Mouse (Mus musculus): ENCODE data around the gene Dop1b. TPM values are rescaled to one million over a fixed set of nuclear protein-coding genes. Genes with fewer than 3 reads are reported as not detected.

Dop1b gene
- polyA plus RNA-seq, 1 experiment = 47.2 TPM

DNA sequence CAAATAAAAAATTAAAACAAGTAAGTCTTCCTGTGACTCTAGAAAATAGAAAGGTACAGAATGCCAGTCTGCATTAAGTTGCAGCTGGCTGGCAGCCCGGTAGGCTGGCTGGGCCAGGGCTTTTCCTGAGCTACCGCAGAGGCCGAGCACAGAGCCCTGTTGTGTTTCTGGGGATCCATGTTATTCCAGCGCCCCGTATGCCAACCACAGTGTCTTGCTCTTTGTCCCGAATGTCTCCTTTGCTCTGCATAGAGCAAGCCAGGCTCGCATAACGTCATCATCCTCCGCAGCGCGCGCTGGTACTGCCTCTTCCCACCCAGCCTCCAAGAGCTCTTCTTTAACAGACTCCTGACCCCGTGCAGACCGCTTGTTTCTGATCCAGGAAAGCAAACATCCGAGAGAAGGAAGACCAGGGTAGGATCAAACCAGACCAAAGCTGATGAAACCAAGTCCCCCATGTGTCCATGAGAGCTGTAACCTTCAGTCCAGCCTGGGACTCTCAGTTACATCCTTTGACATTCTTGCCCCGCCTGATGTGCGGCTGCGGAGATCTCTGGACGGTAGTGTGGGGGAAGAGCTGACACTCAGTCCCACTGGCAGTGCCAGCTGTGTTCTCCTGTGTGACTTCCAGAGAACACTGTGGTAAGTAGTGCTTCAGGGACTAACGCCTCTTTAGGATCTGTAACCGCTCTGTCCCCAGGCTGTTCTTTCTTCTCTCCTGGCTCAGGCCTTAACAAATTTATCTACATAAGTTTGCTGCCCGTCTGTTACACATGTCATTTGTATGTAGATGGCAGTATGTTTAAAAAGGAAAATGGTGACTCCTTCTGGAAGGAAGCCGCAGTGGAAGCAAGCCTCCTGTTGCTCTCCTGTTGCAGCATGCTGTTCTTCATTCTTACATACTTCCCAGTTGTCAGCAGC is 18.4 kb downstream of the Dop1b start:
- Histone ChIP-seq H3K4me3 (ENCODE audit: insufficient read depth, low read length) (no peak overlapping the region), H3K27ac (ENCODE audit: insufficient read depth, low read depth, low read length) (no peak overlapping the region), H3K4me1 (ENCODE audit: control insufficient read depth, insufficient read depth, low read length) (peaks cover 8% of the 10 kb centered on the region)
- TF ChIP-seq POLR2A (IDR thresholded peaks at IDR 0.05; ENCODE audit: borderline replicate concordance, low read depth, low read length) = no peak
- TF ChIP-seq CTCF (IDR thresholded peaks at IDR 0.05; ENCODE audit: low read depth, low read length) = no peak

DNA sequence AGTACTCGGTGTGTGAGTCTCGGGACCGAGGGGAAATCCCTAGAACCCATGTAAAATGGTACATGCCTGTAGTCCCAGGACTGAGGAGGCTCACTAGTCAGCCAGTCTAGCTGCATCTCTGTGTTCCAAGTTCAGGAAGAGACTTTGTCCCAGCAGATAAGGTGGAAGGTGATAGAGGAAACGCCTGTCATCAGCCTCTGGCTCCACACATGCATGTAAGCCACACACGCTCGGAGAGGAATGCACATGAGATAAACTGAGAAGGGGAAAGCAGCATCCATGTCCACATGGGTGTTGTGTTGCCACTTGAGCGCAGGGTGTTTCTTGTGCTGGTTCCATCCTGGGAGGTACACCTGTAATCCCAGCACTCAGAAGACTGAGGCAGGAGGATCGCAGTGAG is 19.6 kb downstream of the Dop1b start:
- Histone ChIP-seq H3K4me1 (ENCODE audit: control insufficient read depth, insufficient read depth, low read length) (peaks cover 8% of the 10 kb centered on the region), H3K4me3 (ENCODE audit: insufficient read depth, low read length) (no peak overlapping the region), H3K27ac (ENCODE audit: insufficient read depth, low read depth, low read length) (no peak overlapping the region)
- TF ChIP-seq POLR2A (IDR thresholded peaks at IDR 0.05; ENCODE audit: borderline replicate concordance, low read depth, low read length) (no peak), CTCF (IDR thresholded peaks at IDR 0.05; ENCODE audit: low read depth, low read length) (no peak)

DNA sequence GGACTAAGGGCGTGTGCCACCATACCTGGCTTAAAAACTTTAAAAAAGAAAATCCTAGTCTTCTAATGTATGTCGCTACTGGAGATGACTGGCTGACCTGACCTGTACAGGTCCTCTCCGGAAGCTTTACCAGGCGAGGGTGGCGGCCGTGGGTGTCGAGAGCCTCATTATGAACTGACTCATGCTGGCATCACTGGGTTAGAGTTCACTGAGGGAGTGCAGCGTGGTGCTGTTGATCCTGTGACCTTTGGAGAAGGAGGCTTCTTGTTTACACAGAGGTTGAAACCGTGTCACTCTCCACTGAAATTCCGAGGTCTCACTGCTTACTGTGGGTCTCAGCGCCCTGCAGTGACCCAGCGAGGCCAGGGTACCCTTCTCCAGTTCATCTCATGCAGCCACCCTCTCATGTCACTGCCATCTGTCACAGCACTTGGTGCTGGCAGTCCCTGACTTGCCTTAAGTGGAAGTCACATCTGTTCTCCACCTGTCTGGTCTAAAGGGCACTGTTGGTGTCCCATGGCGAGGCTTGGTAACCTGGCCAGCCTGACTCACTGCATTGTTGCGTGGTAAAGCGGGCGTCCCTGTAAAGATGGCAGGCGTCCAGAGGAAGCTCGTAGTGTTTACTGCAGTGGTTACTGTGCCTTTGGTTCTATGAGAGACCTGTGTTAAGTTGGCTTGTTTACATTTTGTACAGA is 21.3 kb downstream of the Dop1b start:
- no peak for TF ChIP-seq CTCF (IDR thresholded peaks at IDR 0.05; ENCODE audit: low read depth, low read length)
- TF ChIP-seq POLR2A (IDR thresholded peaks at IDR 0.05; ENCODE audit: borderline replicate concordance, low read depth, low read length) = no peak
- H3K4me3 ChIP-seq (ENCODE audit: insufficient read depth, low read length) = no peak overlapping the region
- no peak overlapping the region for H3K27ac ChIP-seq (ENCODE audit: insufficient read depth, low read depth, low read length)
- peaks cover 8% of the 10 kb centered on the region for H3K4me1 ChIP-seq (ENCODE audit: control insufficient read depth, insufficient read depth, low read length)

DNA sequence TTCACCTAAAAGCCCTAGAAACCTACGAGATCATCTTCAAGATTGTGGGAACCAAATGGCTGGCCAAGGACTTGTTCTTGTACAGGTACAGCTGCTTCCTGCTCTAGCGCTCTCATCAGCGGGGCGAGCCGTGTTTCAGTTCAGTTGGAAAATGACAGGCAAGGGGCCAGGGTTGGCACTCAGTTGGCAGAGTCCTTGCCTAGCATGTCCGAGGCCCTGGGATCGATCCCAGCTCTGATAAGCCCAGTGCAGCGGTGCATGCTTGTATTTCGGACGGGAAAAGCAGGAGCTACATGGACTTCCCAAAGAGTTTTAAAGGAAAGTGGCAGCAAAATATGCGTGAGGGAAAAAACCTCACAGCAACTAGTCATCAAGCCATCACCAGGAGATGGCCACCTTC is 27.5 kb downstream of the Dop1b start:
- Histone ChIP-seq H3K4me3 (ENCODE audit: insufficient read depth, low read length) (no peak overlapping the region), H3K27ac (ENCODE audit: insufficient read depth, low read depth, low read length) (no peak overlapping the region), H3K4me1 (ENCODE audit: control insufficient read depth, insufficient read depth, low read length) (peaks cover 10% of the 10 kb centered on the region)
- TF ChIP-seq CTCF (IDR thresholded peaks at IDR 0.05; ENCODE audit: low read depth, low read length) = no peak
- TF ChIP-seq POLR2A (IDR thresholded peaks at IDR 0.05; ENCODE audit: borderline replicate concordance, low read depth, low read length) = no peak

DNA sequence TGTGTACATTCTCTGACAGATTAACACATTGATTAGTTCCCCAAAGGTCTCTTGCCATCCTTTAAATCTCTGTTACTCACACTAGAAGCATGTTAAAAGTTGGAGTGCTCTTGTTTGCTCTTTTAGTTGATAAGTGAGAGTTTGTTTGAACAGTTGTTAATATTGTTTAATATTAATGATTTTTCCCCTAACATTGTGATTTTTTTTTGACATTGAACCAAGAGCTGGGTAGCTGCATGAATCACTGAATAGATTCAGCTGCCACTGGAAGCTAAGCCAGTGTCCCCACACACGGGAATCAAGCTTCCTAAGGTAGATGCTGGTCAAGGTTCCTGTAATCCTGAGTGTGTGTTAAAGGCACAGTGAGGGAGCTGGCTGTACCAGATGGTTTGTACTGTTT is 31.2 kb downstream of the Dop1b start:
- Histone ChIP-seq H3K4me1 (ENCODE audit: control insufficient read depth, insufficient read depth, low read length) (peaks cover 10% of the 10 kb centered on the region), H3K27ac (ENCODE audit: insufficient read depth, low read depth, low read length) (no peak overlapping the region), H3K4me3 (ENCODE audit: insufficient read depth, low read length) (no peak overlapping the region)
- TF ChIP-seq POLR2A (IDR thresholded peaks at IDR 0.05; ENCODE audit: borderline replicate concordance, low read depth, low read length) = no peak

DNA sequence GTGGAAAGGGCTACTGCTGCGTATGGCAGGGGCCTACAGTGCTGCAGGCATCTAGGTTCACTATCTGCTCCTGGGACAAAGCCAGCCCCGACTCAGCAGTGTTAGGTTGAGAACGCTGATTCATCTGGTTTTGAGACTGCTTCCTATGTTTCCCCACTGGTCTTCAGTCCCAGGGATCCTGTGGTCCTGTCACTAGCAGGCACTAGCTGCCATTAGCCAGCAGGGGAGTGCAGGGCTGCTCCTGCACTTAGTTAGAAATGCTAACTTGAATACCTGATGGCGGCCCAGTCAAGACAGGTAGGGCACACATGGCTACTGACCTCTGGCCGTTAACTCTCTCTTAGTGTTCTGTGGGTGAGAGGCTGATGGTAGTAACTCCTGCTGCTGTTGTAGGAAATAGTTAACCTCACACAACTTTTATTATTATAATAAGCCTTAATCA is 32.4 kb downstream of the Dop1b start:
- no peak overlapping the region for H3K4me3 ChIP-seq (ENCODE audit: insufficient read depth, low read length)
- H3K4me1 ChIP-seq (ENCODE audit: control insufficient read depth, insufficient read depth, low read length) = peaks cover 10% of the 10 kb centered on the region
- no peak for TF ChIP-seq POLR2A (IDR thresholded peaks at IDR 0.05; ENCODE audit: borderline replicate concordance, low read depth, low read length)
- TF ChIP-seq CTCF (IDR thresholded peaks at IDR 0.05; ENCODE audit: low read depth, low read length) = no peak
- H3K27ac ChIP-seq (ENCODE audit: insufficient read depth, low read depth, low read length) = no peak overlapping the region

DNA sequence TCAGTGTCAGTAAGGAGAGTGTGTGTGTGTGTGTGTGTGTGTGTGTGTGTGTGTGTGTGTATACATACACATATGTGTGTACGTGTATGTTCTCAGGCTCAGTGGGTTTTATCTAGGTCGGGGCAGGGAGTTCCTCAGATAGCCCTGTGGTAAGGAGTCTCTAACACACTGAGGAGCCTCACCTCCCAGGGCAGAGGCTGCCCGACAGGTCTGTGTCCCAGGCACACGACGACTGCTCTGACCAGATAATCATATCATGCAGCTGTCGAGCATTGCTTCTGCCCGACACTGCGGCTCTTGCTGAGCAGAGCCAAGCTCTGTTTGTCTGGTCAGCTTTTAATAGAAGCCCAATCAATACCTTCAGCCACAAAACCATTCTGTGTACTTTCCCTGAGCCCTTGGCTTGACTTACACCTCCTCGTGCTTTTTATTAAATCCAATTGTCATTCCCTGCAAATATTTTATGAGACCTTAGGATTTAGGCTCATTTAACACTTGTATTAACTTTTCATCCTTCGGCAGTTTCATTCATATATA is 33.2 kb downstream of the Dop1b start:
- Histone ChIP-seq H3K27ac (ENCODE audit: insufficient read depth, low read depth, low read length) (no peak overlapping the region), H3K4me3 (ENCODE audit: insufficient read depth, low read length) (no peak overlapping the region), H3K4me1 (ENCODE audit: control insufficient read depth, insufficient read depth, low read length) (peaks cover 17% of the 10 kb centered on the region)
- no peak for TF ChIP-seq POLR2A (IDR thresholded peaks at IDR 0.05; ENCODE audit: borderline replicate concordance, low read depth, low read length)
- TF ChIP-seq CTCF (IDR thresholded peaks at IDR 0.05; ENCODE audit: low read depth, low read length) = no peak

DNA sequence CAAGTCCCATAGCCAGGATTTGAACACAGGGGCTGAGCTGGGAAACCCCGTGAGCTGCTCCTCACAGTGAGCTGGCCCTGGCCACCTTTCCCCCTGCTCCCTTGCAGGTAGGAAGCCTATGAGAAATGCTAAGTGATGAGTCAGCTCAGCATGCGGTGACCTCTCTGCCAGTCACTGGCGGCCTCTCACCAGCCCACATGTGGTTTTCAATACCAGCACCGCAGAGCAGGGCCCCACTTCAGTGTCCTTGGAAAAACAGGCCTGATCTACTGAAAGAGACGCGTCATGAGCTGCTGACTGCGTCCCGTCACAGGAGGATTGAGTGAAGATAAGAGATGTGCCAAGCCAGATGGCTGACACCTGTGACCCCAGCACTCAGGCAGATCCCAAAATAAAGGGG is 34.7 kb downstream of the Dop1b start:
- Histone ChIP-seq H3K4me3 (ENCODE audit: insufficient read depth, low read length) (no peak overlapping the region), H3K27ac (ENCODE audit: insufficient read depth, low read depth, low read length) (no peak overlapping the region), H3K4me1 (ENCODE audit: control insufficient read depth, insufficient read depth, low read length) (peaks cover 25% of the 10 kb centered on the region)
- no peak for TF ChIP-seq POLR2A (IDR thresholded peaks at IDR 0.05; ENCODE audit: borderline replicate concordance, low read depth, low read length)
- TF ChIP-seq CTCF (IDR thresholded peaks at IDR 0.05; ENCODE audit: low read depth, low read length) = no peak

DNA sequence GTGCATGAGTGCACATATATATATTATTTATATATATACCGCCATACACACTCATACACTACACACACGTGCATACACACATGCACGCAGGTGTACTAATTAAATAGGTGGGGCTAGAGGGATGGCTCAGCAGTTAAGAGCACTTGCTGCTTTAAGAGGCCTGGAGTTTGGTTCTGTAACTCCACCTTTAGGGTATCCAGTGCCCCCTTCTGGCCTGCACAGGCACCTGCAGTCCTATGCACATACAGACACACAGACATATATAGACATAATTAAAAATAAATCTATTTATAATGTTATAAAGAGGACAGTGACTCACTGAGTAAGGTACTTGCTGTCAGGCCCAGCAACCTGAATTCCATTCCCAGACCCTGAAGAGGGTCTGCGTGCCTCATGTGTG is 35.3 kb downstream of the Dop1b start:
- no peak overlapping the region for H3K27ac ChIP-seq (ENCODE audit: insufficient read depth, low read depth, low read length)

DNA sequence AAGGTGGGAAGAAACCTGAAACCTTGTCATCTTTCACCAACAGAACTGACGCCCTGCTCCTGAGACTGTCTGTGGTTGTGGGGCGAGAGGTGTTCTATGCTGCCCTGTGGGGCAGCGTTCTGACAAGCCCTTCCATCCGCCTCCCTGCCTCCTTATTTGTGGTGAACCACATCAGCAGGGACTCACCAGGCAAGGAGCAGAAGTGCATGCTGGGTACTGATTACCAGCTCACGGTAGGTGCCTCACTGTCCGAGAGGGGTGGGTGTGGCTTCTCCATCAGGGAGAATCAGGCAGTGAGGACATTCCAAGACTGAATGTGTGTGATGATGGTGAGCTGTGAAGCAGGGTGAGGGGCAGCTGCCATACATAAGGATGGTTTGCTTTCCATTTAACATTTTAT is 35.7 kb downstream of the Dop1b start:
- Histone ChIP-seq H3K27ac (ENCODE audit: insufficient read depth, low read depth, low read length) (no peak overlapping the region), H3K4me3 (ENCODE audit: insufficient read depth, low read length) (no peak overlapping the region), H3K4me1 (ENCODE audit: control insufficient read depth, insufficient read depth, low read length) (peaks cover 29% of the 10 kb centered on the region)
- no peak for TF ChIP-seq CTCF (IDR thresholded peaks at IDR 0.05; ENCODE audit: low read depth, low read length)
- TF ChIP-seq POLR2A (IDR thresholded peaks at IDR 0.05; ENCODE audit: borderline replicate concordance, low read depth, low read length) = no peak

More for the DNA sequence above, 35.3 kb downstream of the Dop1b start:
- TF ChIP-seq CTCF (IDR thresholded peaks at IDR 0.05; ENCODE audit: low read depth, low read length) = no peak
- no peak for TF ChIP-seq POLR2A (IDR thresholded peaks at IDR 0.05; ENCODE audit: borderline replicate concordance, low read depth, low read length)
- H3K4me1 ChIP-seq (ENCODE audit: control insufficient read depth, insufficient read depth, low read length) = peaks cover 27% of the 10 kb centered on the region
- H3K4me3 ChIP-seq (ENCODE audit: insufficient read depth, low read length) = no peak overlapping the region
